Mouse (Mus musculus): ENCODE data around the gene Aida. TPM values are rescaled to one million over a fixed set of nuclear protein-coding genes. Genes with fewer than 3 reads are reported as not detected.
A peak's percentile ranks its signal among the peaks of the same experiment; 100 is the strongest.

Gene Aida
- polyA plus RNA-seq, 1 experiment from 2014 or later: 14.0 TPM

- no peaks in the 10 kb centered on the region for H3K4me1 ChIP-seq (ENCODE audit: control insufficient read depth, low read depth, low read length)
- H3K27ac ChIP-seq (ENCODE audit: low read length): no peak overlapping the region
- H3K9me3 ChIP-seq (replicated peaks; ENCODE audit: control insufficient read depth, low read length): no peaks in the 10 kb centered on the region
- WGBS (ENCODE audit: insufficient replicate concordance): 52% methylated on average over 10 of the region's 10 CpGs
- H3K27me3 ChIP-seq (ENCODE audit: control insufficient read depth, insufficient read depth, low read depth, low read length): no peaks in the 10 kb centered on the region
- no peak for ATAC-seq (ENCODE audit: low read depth)
- no peak overlapping the region for H3K9ac ChIP-seq (ENCODE audit: low read depth, low read length)
- H3K4me2 ChIP-seq (ENCODE audit: low read depth, low read length): no peak overlapping the region
- H3K36me3 ChIP-seq (ENCODE audit: control insufficient read depth, insufficient read depth): no peaks in the 10 kb centered on the region; the same call in 1 of the 2 replicates
- H3K4me3 ChIP-seq (ENCODE audit: low read depth, low read length): no peak overlapping the region
Measured at GRCm38 (mm10) chr1:183272867-183273818, 23.2 kb upstream of the Aida start.

GRCm38 (mm10) chr1:183274385-183274784 is 22.0 kb upstream of the Aida start:
- H3K36me3 ChIP-seq (ENCODE audit: control insufficient read depth, insufficient read depth): peaks cover 9% of the 10 kb centered on the region
- H3K27me3 ChIP-seq (ENCODE audit: control insufficient read depth, insufficient read depth, low read depth, low read length): no peaks in the 10 kb centered on the region
- no peak for ATAC-seq (ENCODE audit: low read depth)
- H3K4me1 ChIP-seq (ENCODE audit: control insufficient read depth, low read depth, low read length): no peaks in the 10 kb centered on the region
- H3K4me3 ChIP-seq (ENCODE audit: low read depth, low read length): no peak overlapping the region
- no peak overlapping the region for H3K9ac ChIP-seq (ENCODE audit: low read depth, low read length)
- 53% methylated on average over 3 of the region's 3 CpGs for WGBS (ENCODE audit: insufficient replicate concordance)
- H3K4me2 ChIP-seq (ENCODE audit: low read depth, low read length): no peak overlapping the region
- H3K27ac ChIP-seq (ENCODE audit: low read length): no peak overlapping the region
- no peaks in the 10 kb centered on the region for H3K9me3 ChIP-seq (replicated peaks; ENCODE audit: control insufficient read depth, low read length)

- ATAC-seq (ENCODE audit: low read depth): no peak
- no peak overlapping the region for H3K27ac ChIP-seq (ENCODE audit: low read length)
- WGBS (ENCODE audit: insufficient replicate concordance): 62% methylated on average over 5 of the region's 5 CpGs
- H3K4me2 ChIP-seq (ENCODE audit: low read depth, low read length): no peak overlapping the region
- no peak overlapping the region for H3K9ac ChIP-seq (ENCODE audit: low read depth, low read length)
- H3K4me3 ChIP-seq (ENCODE audit: low read depth, low read length): no peak overlapping the region
- H3K4me1 ChIP-seq (ENCODE audit: control insufficient read depth, low read depth, low read length): no peaks in the 10 kb centered on the region
- H3K27me3 ChIP-seq (ENCODE audit: control insufficient read depth, insufficient read depth, low read depth, low read length): no peaks in the 10 kb centered on the region
- no peaks in the 10 kb centered on the region for H3K9me3 ChIP-seq (replicated peaks; ENCODE audit: control insufficient read depth, low read length)
- peaks cover 16% of the 10 kb centered on the region for H3K36me3 ChIP-seq (ENCODE audit: control insufficient read depth, insufficient read depth)
Measured at GRCm38 (mm10) chr1:183275763-183276162, 20.6 kb upstream of the Aida start.

- no peak overlapping the region for H3K4me3 ChIP-seq (ENCODE audit: low read depth, low read length)
Measured at GRCm38 (mm10) chr1:183288351-183288750, 8.0 kb upstream of the Aida start.

GRCm38 (mm10) chr1:183289576-183289975 is 6.8 kb upstream of the Aida start:
- WGBS (ENCODE audit: insufficient replicate concordance): 88% methylated on average over 4 of the region's 4 CpGs
- no peaks in the 10 kb centered on the region for H3K27me3 ChIP-seq (ENCODE audit: control insufficient read depth, insufficient read depth, low read depth, low read length)
- no peaks in the 10 kb centered on the region for H3K4me1 ChIP-seq (ENCODE audit: control insufficient read depth, low read depth, low read length)
- H3K9me3 ChIP-seq (replicated peaks; ENCODE audit: control insufficient read depth, low read length): no peaks in the 10 kb centered on the region
- no peak for ATAC-seq (ENCODE audit: low read depth)
- H3K9ac ChIP-seq (ENCODE audit: low read depth, low read length): no peak overlapping the region
- no peak overlapping the region for H3K27ac ChIP-seq (ENCODE audit: low read length)
- H3K4me3 ChIP-seq (ENCODE audit: low read depth, low read length): no peak overlapping the region
- no peak overlapping the region for H3K4me2 ChIP-seq (ENCODE audit: low read depth, low read length)
- peaks cover 37% of the 10 kb centered on the region for H3K36me3 ChIP-seq (ENCODE audit: control insufficient read depth, insufficient read depth)

More at GRCm38 (mm10) chr1:183288351-183288750, 8.0 kb upstream of the Aida start:
- H3K4me2 ChIP-seq (ENCODE audit: low read depth, low read length): no peak overlapping the region
- H3K27me3 ChIP-seq (ENCODE audit: control insufficient read depth, insufficient read depth, low read depth, low read length): no peaks in the 10 kb centered on the region
- no peak overlapping the region for H3K9ac ChIP-seq (ENCODE audit: low read depth, low read length)
- H3K4me1 ChIP-seq (ENCODE audit: control insufficient read depth, low read depth, low read length): no peaks in the 10 kb centered on the region
- H3K27ac ChIP-seq (ENCODE audit: low read length): no peak overlapping the region
- H3K9me3 ChIP-seq (replicated peaks; ENCODE audit: control insufficient read depth, low read length): no peaks in the 10 kb centered on the region
- peaks cover 46% of the 10 kb centered on the region for H3K36me3 ChIP-seq (ENCODE audit: control insufficient read depth, insufficient read depth)
- WGBS (ENCODE audit: insufficient replicate concordance): 78% methylated on average over 3 of the region's 3 CpGs
- ATAC-seq (ENCODE audit: low read depth): no peak

- H3K9ac ChIP-seq (ENCODE audit: low read depth, low read length): peak within 1 kb of the TSS; percentile 64
Measured at GRCm38 (mm10) chr1:183296877-183297383, 540 bp downstream of the Aida start, which contains the start of gene Brox. Gene Brox (minus strand): TSS chr1:183297269.

GRCm38 (mm10) chr1:183297473-183297885 is 1.1 kb downstream of the Aida start:
- ATAC-seq (ENCODE audit: low read depth): peak; percentile 62
- no peaks in the 10 kb centered on the region for H3K4me1 ChIP-seq (ENCODE audit: control insufficient read depth, low read depth, low read length)

More at GRCm38 (mm10) chr1:183296877-183297383, 540 bp downstream of the Aida start, which contains the start of gene Brox:
- under 1% methylated on average over 39 of the region's 39 CpGs for WGBS (ENCODE audit: insufficient replicate concordance)
- Histone ChIP-seq H3K4me3 (ENCODE audit: low read depth, low read length) (peak within 1 kb of the TSS; percentile 64), H3K27ac (ENCODE audit: low read length) (peak within 1 kb of the TSS; percentile 59), H3K4me1 (ENCODE audit: control insufficient read depth, low read depth, low read length) (no peaks in the 10 kb centered on the region), H3K27me3 (ENCODE audit: control insufficient read depth, insufficient read depth, low read depth, low read length) (no peaks in the 10 kb centered on the region), H3K9me3 (replicated peaks; ENCODE audit: control insufficient read depth, low read length) (no peaks in the 10 kb centered on the region), H3K36me3 (ENCODE audit: control insufficient read depth, insufficient read depth) (peaks cover 5% of the 10 kb centered on the region), H3K4me2 (ENCODE audit: low read depth, low read length) (peak within 1 kb of the TSS; percentile 60)
- ATAC-seq (ENCODE audit: low read depth): peak; percentile 88

GRCm38 (mm10) chr1:183297886-183298489 is 1.6 kb downstream of the Aida start:
- H3K4me3 ChIP-seq (ENCODE audit: low read depth, low read length): peak overlapping the region; percentile 64
- H3K27ac ChIP-seq (ENCODE audit: low read length): peak overlapping the region; percentile 59
- ATAC-seq (ENCODE audit: low read depth): peak; percentile 37
- no peaks in the 10 kb centered on the region for H3K27me3 ChIP-seq (ENCODE audit: control insufficient read depth, insufficient read depth, low read depth, low read length)
- H3K9ac ChIP-seq (ENCODE audit: low read depth, low read length): peak overlapping the region; percentile 47
- no peaks in the 10 kb centered on the region for H3K4me1 ChIP-seq (ENCODE audit: control insufficient read depth, low read depth, low read length)
- H3K9me3 ChIP-seq (replicated peaks; ENCODE audit: control insufficient read depth, low read length): no peaks in the 10 kb centered on the region
- peak overlapping the region; percentile 60 for H3K4me2 ChIP-seq (ENCODE audit: low read depth, low read length)
- no peaks in the 10 kb centered on the region; the same call in 1 of the 2 replicates for H3K36me3 ChIP-seq (ENCODE audit: control insufficient read depth, insufficient read depth)
- 2% methylated on average over 20 of the region's 20 CpGs for WGBS (ENCODE audit: insufficient replicate concordance)

More at GRCm38 (mm10) chr1:183297473-183297885, 1.1 kb downstream of the Aida start:
- WGBS (ENCODE audit: insufficient replicate concordance): 1% methylated on average over 30 of the region's 30 CpGs
- Histone ChIP-seq H3K4me2 (ENCODE audit: low read depth, low read length) (peak overlapping the region; percentile 60), H3K9ac (ENCODE audit: low read depth, low read length) (peak overlapping the region; percentile 47), H3K36me3 (ENCODE audit: control insufficient read depth, insufficient read depth) (no peaks in the 10 kb centered on the region; the same call in 1 of the 2 replicates), H3K27me3 (ENCODE audit: control insufficient read depth, insufficient read depth, low read depth, low read length) (no peaks in the 10 kb centered on the region), H3K27ac (ENCODE audit: low read length) (peak overlapping the region; percentile 59), H3K4me3 (ENCODE audit: low read depth, low read length) (peak overlapping the region; percentile 64), H3K9me3 (replicated peaks; ENCODE audit: control insufficient read depth, low read length) (no peaks in the 10 kb centered on the region)

Data from liver, embryonic 16.5 days (tissue).